In the genomic region with DNA sequence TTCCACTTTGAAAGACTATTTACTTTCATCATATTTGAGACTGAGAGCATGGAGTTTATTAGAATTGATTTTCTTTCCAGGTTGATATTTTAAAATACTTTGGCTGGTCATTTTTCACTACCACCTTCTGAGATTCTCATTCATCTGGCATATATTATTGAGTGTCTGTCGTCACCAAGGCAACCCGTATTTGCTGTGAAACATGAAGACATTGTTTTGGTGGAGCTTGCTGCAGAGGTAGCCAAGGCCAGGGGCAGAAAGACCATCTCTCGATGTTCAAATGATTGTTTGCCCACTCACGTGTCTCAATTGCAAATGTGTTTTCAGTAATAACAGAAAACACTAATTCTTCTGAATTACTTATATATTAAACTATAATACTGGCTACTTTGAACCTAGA, we compare ENCODE assay signal across 23 mouse cellular contexts. TPM values are rescaled to one million over a fixed set of nuclear protein-coding genes. Genes with fewer than 3 reads are reported as not detected.
DNase-seq lines count a peak whose midpoint lies in the region; ATAC-seq lines count a peak whose summit lies in the region.
"Had no signal": no experiment of that assay in that cellular context is flagged by ENCODE, and none has a peak within 500 bp of the region (broad histone marks: within the 10 kb centered on the region; RNA-seq: fewer than 3 reads in every experiment).

No protein-coding gene starts in this region.

- H3K4me2 ChIP-seq in forebrain, embryonic 13.5 days = peak overlapping the region; percentile 42
- H3K4me2 ChIP-seq in forebrain, embryonic 11.5 days (ENCODE audit: low read depth, low read length, severe bottlenecking) = no peak overlapping the region
- 0 out of 2 replicates have a peak overlapping the region, but pooled peaks have one; percentile 4 for H3K4me2 ChIP-seq in neural tube, embryonic 13.5 days
- H3K4me2 ChIP-seq in neural tube, embryonic 15.5 days = no peak overlapping the region
- peak overlapping the region; percentile 4; the same call in 1 of the 2 replicates for H3K4me2 ChIP-seq in hindbrain, embryonic 15.5 days
- H3K4me2 ChIP-seq in midbrain, embryonic 16.5 days (ENCODE audit: low read length) = peak overlapping the region; percentile 5; the same call in 1 of the 2 replicates
- H3K4me2 ChIP-seq: embryonic facial prominence, embryonic 15.5 days had no signal

- H3K4me1 ChIP-seq in forebrain, embryonic 13.5 days = peaks cover 9% of the 10 kb centered on the region; the same call in 1 of the 2 replicates
- no peaks in the 10 kb centered on the region; the same call in 1 of the 2 replicates for H3K4me1 ChIP-seq in forebrain, embryonic 11.5 days (replicated peaks; ENCODE audit: control insufficient read depth, insufficient read depth, low read length)
- peaks cover 12% of the 10 kb centered on the region; the same call in 1 of the 2 replicates for H3K4me1 ChIP-seq in neural tube, embryonic 13.5 days (replicated peaks)
- H3K4me1 ChIP-seq in neural tube, embryonic 15.5 days = no peaks in the 10 kb centered on the region
- H3K4me1 ChIP-seq in hindbrain, embryonic 15.5 days (replicated peaks) = 0 out of 2 replicates have a peak, but pooled peaks cover 3% of the 10 kb centered on the region
- H3K4me1 ChIP-seq in midbrain, embryonic 16.5 days (ENCODE audit: control insufficient read depth, insufficient read depth, low read length) = peaks cover 3% of the 10 kb centered on the region; the same call in 1 of the 2 replicates
- H3K4me1 ChIP-seq: embryonic facial prominence, embryonic 15.5 days had no signal

- ATAC-seq in forebrain, embryonic 13.5 days = no peak
- ATAC-seq in forebrain, embryonic 11.5 days (replicated peaks; ENCODE audit: low FRiP score) = no peak
- ATAC-seq in neural tube, embryonic 13.5 days (ENCODE audit: low read depth) = no peak
- no peak for ATAC-seq in neural tube, embryonic 15.5 days (ENCODE audit: low FRiP score)
- ATAC-seq in hindbrain, embryonic 15.5 days (ENCODE audit: low FRiP score, low read depth) = no peak
- no peak for ATAC-seq in midbrain, embryonic 16.5 days
- ATAC-seq: inflammation-experienced regulatory T-cells, adult 6 months; liver, postnatal 0 days had no signal

- H3K27ac ChIP-seq in forebrain, embryonic 13.5 days = no peak overlapping the region
- H3K27ac ChIP-seq in forebrain, embryonic 11.5 days (ENCODE audit: low read depth, low read length) = no peak overlapping the region
- H3K27ac ChIP-seq in neural tube, embryonic 13.5 days (replicated peaks) = no peak overlapping the region
- no peak overlapping the region for H3K27ac ChIP-seq in neural tube, embryonic 15.5 days (replicated peaks)
- no peak overlapping the region for H3K27ac ChIP-seq in hindbrain, embryonic 15.5 days (replicated peaks)
- no peak overlapping the region for H3K27ac ChIP-seq in midbrain, embryonic 16.5 days (ENCODE audit: low read length)
- H3K27ac ChIP-seq: embryonic facial prominence, embryonic 15.5 days; heart, embryonic 10.5 days had no signal

- no peaks in the 10 kb centered on the region for H3K36me3 ChIP-seq in forebrain, embryonic 13.5 days (ENCODE audit: poor library complexity, severe bottlenecking)
- no peaks in the 10 kb centered on the region for H3K36me3 ChIP-seq in forebrain, embryonic 11.5 days (ENCODE audit: control insufficient read depth, insufficient read depth, low read length)
- H3K36me3 ChIP-seq in neural tube, embryonic 13.5 days = no peaks in the 10 kb centered on the region
- no peaks in the 10 kb centered on the region for H3K36me3 ChIP-seq in neural tube, embryonic 15.5 days
- H3K36me3 ChIP-seq in hindbrain, embryonic 15.5 days = no peaks in the 10 kb centered on the region
- no peaks in the 10 kb centered on the region for H3K36me3 ChIP-seq in midbrain, embryonic 16.5 days (ENCODE audit: control insufficient read depth, insufficient read depth, low read length)
- H3K36me3 ChIP-seq: embryonic facial prominence, embryonic 15.5 days; heart, embryonic 10.5 days had no signal

- 36% methylated on average over 4 of the region's 4 CpGs for WGBS in forebrain, embryonic 13.5 days
- WGBS in forebrain, embryonic 11.5 days = 36% methylated on average over 4 of the region's 4 CpGs
- 34% methylated on average over 4 of the region's 4 CpGs for WGBS in neural tube, embryonic 13.5 days
- WGBS in neural tube, embryonic 15.5 days = 44% methylated on average over 4 of the region's 4 CpGs
- WGBS in hindbrain, embryonic 15.5 days = 16% methylated on average over 4 of the region's 4 CpGs
- WGBS in midbrain, embryonic 16.5 days = 10% methylated on average over 4 of the region's 4 CpGs

- H3K9ac ChIP-seq in forebrain, embryonic 13.5 days = no peak overlapping the region
- H3K9ac ChIP-seq in forebrain, embryonic 11.5 days (ENCODE audit: low read length) = no peak overlapping the region
- no peak overlapping the region for H3K9ac ChIP-seq in neural tube, embryonic 13.5 days
- no peak overlapping the region for H3K9ac ChIP-seq in neural tube, embryonic 15.5 days (replicated peaks)
- no peak overlapping the region for H3K9ac ChIP-seq in hindbrain, embryonic 15.5 days
- H3K9ac ChIP-seq in midbrain, embryonic 16.5 days (ENCODE audit: low read depth, low read length) = no peak overlapping the region
- H3K9ac ChIP-seq: embryonic facial prominence, embryonic 15.5 days; liver, postnatal 0 days had no signal

- peaks cover 9% of the 10 kb centered on the region; the same call in 1 of the 2 replicates for H3K27me3 ChIP-seq in forebrain, embryonic 13.5 days
- H3K27me3 ChIP-seq in forebrain, embryonic 11.5 days (ENCODE audit: control insufficient read depth, insufficient read depth, low read length) = peaks cover 3% of the 10 kb centered on the region; the same call in 1 of the 2 replicates
- H3K27me3 ChIP-seq in neural tube, embryonic 13.5 days = peaks cover 34% of the 10 kb centered on the region
- H3K27me3 ChIP-seq in neural tube, embryonic 15.5 days (replicated peaks) = peaks cover 4% of the 10 kb centered on the region
- peaks cover 12% of the 10 kb centered on the region; the same call in 1 of the 2 replicates for H3K27me3 ChIP-seq in hindbrain, embryonic 15.5 days
- H3K27me3 ChIP-seq in midbrain, embryonic 16.5 days (ENCODE audit: control insufficient read depth, insufficient read depth, low read depth, low read length) = no peaks in the 10 kb centered on the region
- H3K27me3 ChIP-seq: CH12.LX; embryonic facial prominence, embryonic 15.5 days had no signal

- no peak overlapping the region for H3K4me3 ChIP-seq in forebrain, embryonic 13.5 days
- no peak overlapping the region for H3K4me3 ChIP-seq in forebrain, embryonic 11.5 days (ENCODE audit: low read depth, low read length)
- no peak overlapping the region for H3K4me3 ChIP-seq in neural tube, embryonic 13.5 days
- H3K4me3 ChIP-seq in neural tube, embryonic 15.5 days (replicated peaks) = no peak overlapping the region
- H3K4me3 ChIP-seq in hindbrain, embryonic 15.5 days = no peak overlapping the region
- H3K4me3 ChIP-seq in midbrain, embryonic 16.5 days (ENCODE audit: low read depth, low read length) = no peak overlapping the region
- H3K4me3 ChIP-seq: embryonic facial prominence, embryonic 15.5 days; heart, embryonic 10.5 days; myocyte had no signal

- no peaks in the 10 kb centered on the region for H3K9me3 ChIP-seq in forebrain, embryonic 13.5 days (replicated peaks)
- H3K9me3 ChIP-seq in forebrain, embryonic 11.5 days (ENCODE audit: control insufficient read depth, low read length) = no peaks in the 10 kb centered on the region
- no peaks in the 10 kb centered on the region for H3K9me3 ChIP-seq in neural tube, embryonic 13.5 days
- H3K9me3 ChIP-seq in neural tube, embryonic 15.5 days (replicated peaks) = no peaks in the 10 kb centered on the region
- no peaks in the 10 kb centered on the region for H3K9me3 ChIP-seq in hindbrain, embryonic 15.5 days
- H3K9me3 ChIP-seq in midbrain, embryonic 16.5 days (replicated peaks; ENCODE audit: control insufficient read depth, low read length, poor library complexity, severe bottlenecking) = no peaks in the 10 kb centered on the region
- H3K9me3 ChIP-seq: embryonic facial prominence, embryonic 15.5 days; heart, embryonic 10.5 days had no signal

- no peak for DNase-seq in forebrain, embryonic 11.5 days (ENCODE audit: low spot score)
- DNase-seq in spleen, adult 12 weeks (ENCODE audit: low spot score) = no peak
- DNase-seq in testis, postnatal 14 days (ENCODE audit: low spot score) = no peak
- DNase-seq: adrenal gland, postnatal 25 days; cerebellum, adult 11-12 months; kidney, adult 8-10 months; kidney, postnatal 14 days; left cerebral cortex, postnatal 4 days; liver; liver, postnatal 0 days; lung, postnatal 10 days; retina, postnatal 1 day had no signal

RNA-seq across cellular contexts. Expression of a gene that starts 50.6 kb away (rescaled TPM):
- not detected in 2 replicates for polyA plus RNA-seq in forebrain, embryonic 13.5 days (2015; fragmentation: Nextera tagmentation; extraction: Ambion mirVana)
- polyA plus RNA-seq in forebrain, embryonic 11.5 days (2014; fragmentation: Nextera tagmentation; extraction: Ambion mirVana) = 0.36 TPM in 1 of 2 replicates, not detected in the other
- polyA plus RNA-seq in neural tube, embryonic 13.5 days (2015; fragmentation: Nextera tagmentation; extraction: Ambion mirVana) = 0.18 TPM in 1 of 2 replicates, not detected in the other
- not detected in 2 replicates for polyA plus RNA-seq in neural tube, embryonic 15.5 days (2015; fragmentation: Nextera tagmentation; extraction: Ambion mirVana)
- 0.16 and 0.20 TPM in 2 replicates for polyA plus RNA-seq in hindbrain, embryonic 15.5 days (2015; fragmentation: Nextera tagmentation; extraction: Ambion mirVana)
- polyA plus RNA-seq in midbrain, embryonic 16.5 days (2015; fragmentation: Nextera tagmentation; extraction: Ambion mirVana) = not detected in 2 replicates
- polyA plus RNA-seq: embryonic facial prominence, embryonic 15.5 days; gonadal fat pad, adult 2 months; inflammation-experienced regulatory T-cells, adult 6 months; liver, postnatal 0 days; myocyte had no signal

Comparison
In these comparisons a context has a peak if more than half of its experiments do, and no peak if none do; other contexts are left out.
1. H3K4me2 ChIP-seq: peak in forebrain, embryonic 13.5 days (single experiment), neural tube, embryonic 13.5 days (single experiment), hindbrain, embryonic 15.5 days (single experiment) and midbrain, embryonic 16.5 days (single experiment); none in forebrain, embryonic 11.5 days (single experiment) and neural tube, embryonic 15.5 days (single experiment).